Mouse (Mus musculus) left cerebral cortex, postnatal 4 days (tissue): ENCODE measurements around the gene Pogz. TPM values are rescaled to one million over a fixed set of nuclear protein-coding genes. Genes with fewer than 3 reads are reported as not detected.
A peak's percentile ranks its signal among the peaks of the same experiment; 100 is the strongest.
"Not testable (repeated sequence)": the region's sequence is repeated elsewhere in the genome, so short reads cannot be mapped to it uniquely, and the experiment has no call there.

Experiments
- DNase-seq: peaks from one replicate; pipeline ENCODE4 v3.0.0-alpha.2; 2022
- intact Hi-C: fragments of 180-260 bp; cut with DNase I; formaldehyde crosslinking; loops from one replicate; pipeline ENCODE4 v1.15.1; 2025
- total RNA-seq, 2 experiments: library from RNA; stranded (reverse); gene quantifications; 2 replicates each; pipeline ENCODE4 v1.2.3; 2021

The Pogz gene
- total RNA-seq, 2 experiments from 2014 or later: 97.9 to 99.7 TPM

- DNase-seq: no peak
- intact Hi-C loops: no loop called here
Observed at GRCm38 (mm10) chr3:94911050-94911693, 73.8 kb downstream of the Pogz start.

GRCm38 (mm10) chr3:94913801-94914200, 76.4 kb downstream of the Pogz start:
- no peak for DNase-seq
- intact Hi-C loops: no loop called here

DNA sequence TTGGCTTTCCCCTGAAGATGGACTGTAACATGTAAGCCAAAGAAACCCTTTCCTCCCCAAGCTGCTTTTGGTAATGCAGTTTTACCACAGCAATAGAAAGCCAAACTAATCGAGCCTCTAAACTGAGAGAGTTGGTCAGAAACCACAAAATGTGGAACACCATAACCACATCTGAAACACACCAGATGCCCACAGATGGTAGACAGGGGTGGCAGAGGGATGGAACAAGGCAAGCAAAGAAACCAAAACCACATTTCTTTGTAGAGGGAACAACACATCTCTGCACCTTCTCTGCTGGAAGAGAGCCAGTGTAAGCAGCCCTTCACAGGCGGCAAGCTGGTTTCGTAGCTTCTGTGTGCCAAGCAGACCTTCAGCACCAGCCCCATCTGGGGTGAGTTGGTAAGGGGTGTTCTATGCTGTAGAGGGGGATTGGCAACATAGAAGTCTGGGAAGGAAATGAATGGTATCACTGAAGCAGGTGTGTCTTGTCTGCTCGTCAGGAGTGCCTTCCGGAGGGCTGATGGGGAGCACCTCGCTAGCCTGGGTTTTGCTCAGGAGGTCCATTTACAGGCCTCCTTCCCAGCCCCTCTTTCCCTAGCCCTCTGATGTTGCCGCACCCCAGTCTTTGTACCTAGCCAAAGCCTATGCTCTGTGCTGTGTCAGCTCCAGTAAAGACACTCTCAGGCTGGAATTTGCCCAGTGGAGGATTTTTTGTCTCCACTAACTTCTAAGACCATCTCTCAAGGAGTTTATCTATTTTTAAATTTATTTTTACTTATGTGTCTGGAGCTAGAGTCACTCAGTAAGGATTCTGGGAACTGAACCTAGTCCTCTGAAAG, 78.8 kb downstream of the Pogz start:
- intact Hi-C loops: no loop called here
- peak; percentile 14 for DNase-seq

- DNase-seq: no peak
- intact Hi-C loops: no loop called here
Observed at GRCm38 (mm10) chr3:94917816-94918361, 80.5 kb downstream of the Pogz start.

DNA sequence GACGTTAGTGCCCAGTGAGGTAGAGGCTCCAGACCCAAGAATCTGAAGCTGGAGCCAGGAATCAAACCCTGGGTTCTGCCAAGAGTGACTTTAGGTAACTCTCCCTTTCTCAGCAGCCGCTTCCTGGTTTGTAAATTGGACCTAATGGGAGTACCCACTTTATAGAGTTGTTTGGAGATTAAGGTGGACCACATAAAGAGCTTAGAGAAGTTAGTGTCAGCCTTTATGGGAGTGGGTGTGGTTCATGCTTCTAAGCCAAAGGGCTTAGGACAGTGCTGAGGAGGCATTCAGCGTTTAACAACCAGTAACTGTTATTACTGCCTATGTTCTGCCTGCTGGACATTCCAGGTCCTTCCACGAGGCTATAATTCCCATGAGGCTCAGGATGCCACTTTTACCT, 81.5 kb downstream of the Pogz start:
- no peak for DNase-seq
- intact Hi-C loops: no loop called here

- intact Hi-C loops: no loop called here
- DNase-seq: peak; percentile 21
Observed at GRCm38 (mm10) chr3:94921104-94921503, 83.7 kb downstream of the Pogz start.

- no peak for DNase-seq
- intact Hi-C loops: no loop called here
Observed at GRCm38 (mm10) chr3:94922333-94922732, 85.0 kb downstream of the Pogz start.

DNA sequence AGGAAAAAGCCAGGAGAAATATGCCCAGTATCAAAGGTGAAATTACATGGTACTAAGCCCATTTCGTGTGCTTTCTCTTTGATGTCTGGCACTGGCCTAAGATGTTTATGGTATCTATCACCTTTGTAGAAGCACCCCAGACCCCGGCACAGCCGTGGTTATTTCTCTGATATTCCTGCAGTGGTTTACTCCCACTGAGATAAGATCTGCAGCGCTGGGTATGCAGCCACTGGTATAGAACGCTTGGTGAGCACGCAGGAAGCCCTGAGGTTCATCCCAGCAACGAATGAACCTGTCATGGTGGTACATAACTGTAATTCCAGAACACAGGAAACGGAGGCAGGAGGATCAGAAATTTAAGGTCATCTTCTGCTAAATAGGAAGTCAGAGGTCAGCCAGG, 87.3 kb downstream of the Pogz start:
- intact Hi-C loops: no loop called here
- DNase-seq: no peak

- intact Hi-C loops, DNase-seq: not testable (repeated sequence)
Observed at GRCm38 (mm10) chr3:94926301-94926736, 89.0 kb downstream of the Pogz start.

- intact Hi-C loops: not testable (repeated sequence)
Observed at GRCm38 (mm10) chr3:94928979-94929378, 91.6 kb downstream of the Pogz start.

GRCm38 (mm10) chr3:94930386-94931266, 93.3 kb downstream of the Pogz start:
- intact Hi-C loops: not testable (repeated sequence)

More at GRCm38 (mm10) chr3:94928979-94929378, 91.6 kb downstream of the Pogz start:
- not testable (repeated sequence) for DNase-seq

DNA sequence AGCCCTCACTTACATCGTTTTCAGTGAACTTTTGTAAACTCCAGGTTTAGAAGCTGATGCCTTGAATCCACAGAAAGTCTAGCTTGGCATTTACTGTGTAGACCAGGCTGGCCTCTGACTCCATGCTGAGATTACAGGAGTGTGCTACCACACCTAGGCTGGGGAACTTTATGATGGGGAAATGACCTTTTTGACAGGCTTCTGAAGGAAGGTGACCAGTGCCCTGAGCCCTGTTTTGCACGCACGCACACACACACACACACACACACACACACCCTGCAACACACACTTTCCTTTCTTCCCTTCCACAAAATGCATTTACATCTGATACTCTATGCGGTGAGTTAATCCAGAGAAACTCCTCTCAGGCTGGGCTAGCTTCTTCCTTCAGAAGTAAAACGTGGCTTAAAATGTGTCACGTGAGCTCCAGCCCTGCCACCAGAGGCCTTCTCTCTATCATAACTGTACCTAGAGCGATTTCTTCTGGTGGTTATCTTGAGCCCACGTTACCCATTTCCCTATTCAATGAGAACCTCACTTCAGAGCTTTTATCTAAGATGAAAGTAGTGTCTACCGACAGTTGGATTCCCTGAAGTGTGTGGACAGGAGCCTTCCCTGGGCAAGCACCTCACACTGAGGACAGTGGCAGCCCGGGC, 94.2 kb downstream of the Pogz start:
- intact Hi-C loops, DNase-seq: not testable (repeated sequence)

More at GRCm38 (mm10) chr3:94930386-94931266, 93.3 kb downstream of the Pogz start:
- not testable (repeated sequence) for DNase-seq

Other genes starting within 250 kb of the Pogz start
- gene Gm10972, start 194.5 kb upstream of the Pogz start, total RNA-seq: not detected
- gene Tuft1, start 178.7 kb upstream of the Pogz start, total RNA-seq: 1 to 10 TPM; 2.3 to 2.9 TPM
- 1 to 10 TPM in 1 of 2 experiments, not detected in 1; 1.1 TPM for gene Selenbp2, start 144.0 kb upstream of the Pogz start, total RNA-seq
- 10 to 100 TPM; 17.1 to 17.9 TPM for gene Cgn, start 51.1 kb upstream of the Pogz start, total RNA-seq
- gene Psmb4, start 49.4 kb downstream of the Pogz start, total RNA-seq: 100 to 1,000 TPM; 320 to 322 TPM
- gene Selenbp1, start 95.5 kb downstream of the Pogz start, total RNA-seq: 1 to 10 TPM; 3.8 to 4.8 TPM
- 10 to 100 TPM; 19.6 to 27.6 TPM for gene Rfx5, start 116.5 kb downstream of the Pogz start, total RNA-seq
- 10 to 100 TPM; 50.0 to 56.4 TPM for gene Pi4kb, start 137.2 kb downstream of the Pogz start, total RNA-seq
- gene Zfp687, start 177.9 kb downstream of the Pogz start, total RNA-seq: 10 to 100 TPM; 23.6 to 25.4 TPM
- gene Psmd4, start 205.0 kb downstream of the Pogz start, total RNA-seq: 100 to 1,000 TPM; 144 to 158 TPM